Mouse (Mus musculus) midbrain, embryonic 16.5 days (tissue): Measurements from ENCODE around the gene Hadha. TPM values are rescaled to one million over a fixed set of nuclear protein-coding genes. Genes with fewer than 3 reads are reported as not detected.

ENCODE experiments used
- ATAC-seq: fragments of 200-750 bp; cut with Nextera tagmentation; 2 replicates; pipeline ENCODE4 v1.8.0; 2017; ENCODE audit warnings: moderate TSS enrichment
- H3K27ac ChIP-seq: fragments of 300-500 bp; sonication (generic); 2 replicates; pipeline ENCODE4 v1.5.1; 2014; ENCODE audit warnings: mild to moderate bottlenecking, low read length, mixed read lengths
- H3K27me3 ChIP-seq: fragments of 300-500 bp; sonication (generic); 2 replicates; pipeline ENCODE4 v1.6.1; 2014; ENCODE audit warnings: low read depth, low read length, mixed read lengths; ENCODE audit not compliant: control insufficient read depth, insufficient read depth
- H3K36me3 ChIP-seq: fragments of 300-500 bp; sonication (generic); 2 replicates; pipeline ENCODE4 v1.6.1; 2014; ENCODE audit warnings: mild to moderate bottlenecking, low read length, moderate library complexity, mixed read lengths; ENCODE audit not compliant: control insufficient read depth, insufficient read depth
- H3K4me1 ChIP-seq: fragments of 300-500 bp; sonication (generic); 2 replicates; pipeline ENCODE4 v1.6.1; 2014; ENCODE audit warnings: mild to moderate bottlenecking, low read length, mixed read lengths; ENCODE audit not compliant: control insufficient read depth, insufficient read depth
- H3K4me2 ChIP-seq: fragments of 300-500 bp; sonication (generic); 2 replicates; pipeline ENCODE4 v1.6.1; 2014; ENCODE audit warnings: mild to moderate bottlenecking, low read length, mixed read lengths
- H3K4me3 ChIP-seq: fragments of 300-500 bp; sonication (generic); 2 replicates; pipeline ENCODE4 v1.5.1; 2014; ENCODE audit warnings: low read depth, mild to moderate bottlenecking, low read length, moderate library complexity, mixed read lengths
- H3K9ac ChIP-seq: fragments of 300-500 bp; sonication (generic); 2 replicates; pipeline ENCODE4 v1.6.1; 2014; ENCODE audit warnings: low read depth, low read length, mixed read lengths
- H3K9me3 ChIP-seq: fragments of 300-500 bp; sonication (generic); replicated peaks from 2 replicates; pipeline ENCODE4 v1.6.1; 2014; ENCODE audit warnings: mild to moderate bottlenecking, low read length, mixed read lengths; ENCODE audit not compliant: control insufficient read depth, poor library complexity, severe bottlenecking
- WGBS: fragments of 180-500 bp; shearing (Covaris S2); extraction: QIAGEN DNeasy Blood & Tissue Kit; methylation state at CpG from one replicate; pipeline ENCODE4 v1.1.7; 2014; 5-methylcytosine and 5-hydroxymethylcytosine counted together
- polyA plus RNA-seq: library from polyadenylated mRNA; unstranded; fragments of >200 nt; fragmentation: Nextera tagmentation; extraction: Ambion mirVana; gene quantifications from 2 replicates; pipeline ENCODE4 v1.2.1, GENCODE M21; 2015

The Hadha gene
- polyA plus RNA-seq, 1 experiment from 2014 or later, result 62.3 TPM

GRCm38 (mm10) chr5:30104841-30105667, 49.9 kb downstream of the Hadha start, which contains the start of gene Garem2:
Garem2 (plus strand) TSS chr5:30105161.
- Histone ChIP-seq H3K27ac (peak within 1 kb of the TSS; percentile 83), H3K4me1 (peaks cover 30% of the 10 kb centered on the region), H3K9ac (peak within 1 kb of the TSS; percentile 73), H3K4me2 (peak within 1 kb of the TSS; percentile 99), H3K27me3 (no peaks in the 10 kb centered on the region; the same call in 1 of the 2 replicates), H3K36me3 (no peaks in the 10 kb centered on the region), H3K4me3 (peak within 1 kb of the TSS; percentile 63), H3K9me3 (no peaks in the 10 kb centered on the region)
- WGBS, result under 1% methylated on average over 57 of the region's 65 CpGs
- peak; percentile 25 for ATAC-seq

- H3K9me3 ChIP-seq, result no peaks in the 10 kb centered on the region
- H3K27me3 ChIP-seq, result no peaks in the 10 kb centered on the region; the same call in 1 of the 2 replicates
- 2% methylated on average over 12 of the region's 12 CpGs for WGBS
- no peak for ATAC-seq
- H3K27ac ChIP-seq, result no peak overlapping the region
- peak overlapping the region; percentile 99 for H3K4me2 ChIP-seq
- no peaks in the 10 kb centered on the region for H3K36me3 ChIP-seq
- peaks cover 30% of the 10 kb centered on the region for H3K4me1 ChIP-seq
- H3K4me3 ChIP-seq, result peak overlapping the region; percentile 63
- peak overlapping the region; percentile 73; the same call in 1 of the 2 replicates for H3K9ac ChIP-seq
Observed at GRCm38 (mm10) chr5:30104339-30104738, 50.6 kb downstream of the Hadha start.

GRCm38 (mm10) chr5:30103340-30103739, 51.6 kb downstream of the Hadha start:
- Histone ChIP-seq H3K36me3 (no peaks in the 10 kb centered on the region), H3K9ac (no peak overlapping the region), H3K27me3 (no peaks in the 10 kb centered on the region; the same call in 1 of the 2 replicates), H3K27ac (no peak overlapping the region), H3K9me3 (no peaks in the 10 kb centered on the region), H3K4me1 (peaks cover 30% of the 10 kb centered on the region), H3K4me3 (no peak overlapping the region), H3K4me2 (no peak overlapping the region)
- WGBS, result 88% methylated on average over 3 of the region's 3 CpGs
- ATAC-seq, result no peak

GRCm38 (mm10) chr5:30098260-30098659, 56.7 kb downstream of the Hadha start:
- Histone ChIP-seq H3K27ac (no peak overlapping the region), H3K36me3 (no peaks in the 10 kb centered on the region), H3K9ac (no peak overlapping the region), H3K4me2 (no peak overlapping the region), H3K27me3 (no peaks in the 10 kb centered on the region; the same call in 1 of the 2 replicates), H3K9me3 (no peaks in the 10 kb centered on the region), H3K4me1 (no peaks in the 10 kb centered on the region), H3K4me3 (no peak overlapping the region)
- 97% methylated on average over 1 of the region's 1 CpGs for WGBS
- ATAC-seq, result no peak

- Histone ChIP-seq H3K9ac (no peak overlapping the region), H3K9me3 (no peaks in the 10 kb centered on the region), H3K27me3 (no peaks in the 10 kb centered on the region), H3K4me1 (no peaks in the 10 kb centered on the region), H3K4me3 (no peak overlapping the region), H3K36me3 (no peaks in the 10 kb centered on the region), H3K27ac (no peak overlapping the region), H3K4me2 (no peak overlapping the region)
- 86% methylated on average over 6 of the region's 6 CpGs for WGBS
- no peak for ATAC-seq
Observed at GRCm38 (mm10) chr5:30095731-30096130, 59.2 kb downstream of the Hadha start.

GRCm38 (mm10) chr5:30094399-30094798, 60.6 kb downstream of the Hadha start:
- Histone ChIP-seq H3K27me3 (no peaks in the 10 kb centered on the region), H3K9ac (no peak overlapping the region), H3K4me2 (no peak overlapping the region), H3K4me3 (no peak overlapping the region), H3K36me3 (no peaks in the 10 kb centered on the region), H3K27ac (no peak overlapping the region), H3K9me3 (no peaks in the 10 kb centered on the region), H3K4me1 (no peaks in the 10 kb centered on the region)
- WGBS, result 41% methylated on average over 2 of the region's 2 CpGs
- no peak for ATAC-seq

- no peak overlapping the region for H3K9ac ChIP-seq
- no peak overlapping the region for H3K4me3 ChIP-seq
- H3K4me1 ChIP-seq, result no peaks in the 10 kb centered on the region
- H3K4me2 ChIP-seq, result no peak overlapping the region
- no peaks in the 10 kb centered on the region for H3K36me3 ChIP-seq
- WGBS, result 71% methylated on average over 13 of the region's 13 CpGs
- H3K9me3 ChIP-seq, result no peaks in the 10 kb centered on the region
- H3K27ac ChIP-seq, result no peak overlapping the region
- H3K27me3 ChIP-seq, result no peaks in the 10 kb centered on the region
- no peak for ATAC-seq
Observed at GRCm38 (mm10) chr5:30092701-30093100, 62.3 kb downstream of the Hadha start.

- Histone ChIP-seq H3K9ac (peak within 1 kb of the TSS; percentile 75), H3K9me3 (no peaks in the 10 kb centered on the region), H3K36me3 (0 out of 2 replicates have a peak, but pooled peaks cover 3% of the 10 kb centered on the region), H3K4me3 (peak within 1 kb of the TSS; percentile 80), H3K4me1 (peaks cover 4% of the 10 kb centered on the region; the same call in 1 of the 2 replicates), H3K27me3 (no peaks in the 10 kb centered on the region), H3K4me2 (peak within 1 kb of the TSS; percentile 94), H3K27ac (peak within 1 kb of the TSS; percentile 77)
- 1% methylated on average over 45 of the region's 45 CpGs for WGBS
- peak; percentile 95 for ATAC-seq
Observed at GRCm38 (mm10) chr5:30072825-30073821, 81.8 kb downstream of the Hadha start, which contains the start of gene Tyms. Tyms (minus strand) TSS chr5:30073617.
